Mouse (Mus musculus) midbrain, embryonic 15.5 days (tissue): ENCODE data around the gene Optn. TPM values are rescaled to one million over a fixed set of nuclear protein-coding genes. Genes with fewer than 3 reads are reported as not detected.
"Not testable (repeated sequence)": the region's sequence is repeated elsewhere in the genome, so short reads cannot be mapped to it uniquely, and the experiment has no call there.

Experiments
- ATAC-seq: fragments of 200-750 bp; cut with Nextera tagmentation; replicated peaks from 2 replicates; pipeline ENCODE4 v1.8.0; 2017; ENCODE audit warnings: moderate TSS enrichment
- H3K27ac ChIP-seq: fragments of 300-500 bp; sonication (generic); 2 replicates; pipeline ENCODE4 v1.5.1; 2015; ENCODE audit warnings: mild to moderate bottlenecking, inconsistent platforms
- H3K27me3 ChIP-seq: fragments of 300-500 bp; sonication (generic); replicated peaks from 2 replicates; pipeline ENCODE4 v1.6.1; 2015; ENCODE audit warnings: inconsistent platforms
- H3K36me3 ChIP-seq: fragments of 300-500 bp; sonication (generic); replicated peaks from 2 replicates; pipeline ENCODE4 v1.6.1; 2015; ENCODE audit warnings: inconsistent platforms
- H3K4me1 ChIP-seq: fragments of 300-500 bp; sonication (generic); 2 replicates; pipeline ENCODE4 v1.6.1; 2015; ENCODE audit warnings: inconsistent platforms
- H3K4me2 ChIP-seq: fragments of 300-500 bp; sonication (generic); 2 replicates; pipeline ENCODE4 v1.6.1; 2015; ENCODE audit warnings: inconsistent platforms, mild to moderate bottlenecking, moderate library complexity
- H3K4me3 ChIP-seq: fragments of 300-500 bp; sonication (generic); 2 replicates; pipeline ENCODE4 v1.5.1; 2015; ENCODE audit warnings: mild to moderate bottlenecking, inconsistent platforms
- H3K9ac ChIP-seq: fragments of 300-500 bp; sonication (generic); 2 replicates; pipeline ENCODE4 v1.6.1; 2015; ENCODE audit warnings: mild to moderate bottlenecking, inconsistent platforms
- H3K9me3 ChIP-seq: fragments of 300-500 bp; sonication (generic); 2 replicates; pipeline ENCODE4 v1.6.1; 2016; ENCODE audit warnings: inconsistent platforms
- WGBS: fragments of 180-500 bp; shearing (Covaris S2); methylation state at CpG from one replicate; pipeline ENCODE4 v1.1.7; 2015; ENCODE audit warnings: mixed read lengths; 5-methylcytosine and 5-hydroxymethylcytosine counted together
- polyA plus RNA-seq: library from polyadenylated mRNA; unstranded; fragments of >200 nt; fragmentation: Nextera tagmentation; extraction: Ambion mirVana; gene quantifications from 2 replicates; pipeline ENCODE4 v1.2.1, GENCODE M21; 2015

Gene Optn
- polyA plus RNA-seq, 1 experiment from 2014 or later: 18.9 TPM

GRCm38 (mm10) chr2:5077937-5078336 lies 14.1 kb upstream of the Optn start:
- peaks cover 4% of the 10 kb centered on the region for H3K4me1 ChIP-seq
- H3K27me3 ChIP-seq: 0 out of 2 replicates have a peak, but pooled peaks cover 2% of the 10 kb centered on the region
- no peaks in the 10 kb centered on the region for H3K36me3 ChIP-seq
- no peaks in the 10 kb centered on the region for H3K9me3 ChIP-seq
- H3K4me3 ChIP-seq: no peak overlapping the region
- no peak overlapping the region for H3K27ac ChIP-seq
- no peak overlapping the region for H3K9ac ChIP-seq
- WGBS: 56% methylated on average over 2 of the region's 2 CpGs
- no peak for ATAC-seq
- H3K4me2 ChIP-seq: no peak overlapping the region

GRCm38 (mm10) chr2:5077490-5077889 lies 13.6 kb upstream of the Optn start:
- Histone ChIP-seq H3K4me2 (no peak overlapping the region), H3K4me3 (no peak overlapping the region), H3K4me1 (peaks cover 4% of the 10 kb centered on the region), H3K9me3 (no peaks in the 10 kb centered on the region), H3K9ac (no peak overlapping the region), H3K27me3 (0 out of 2 replicates have a peak, but pooled peaks cover 2% of the 10 kb centered on the region), H3K27ac (no peak overlapping the region), H3K36me3 (no peaks in the 10 kb centered on the region)
- ATAC-seq: no peak
- 93% methylated on average over 2 of the region's 2 CpGs for WGBS

GRCm38 (mm10) chr2:5075856-5076255 lies 12.0 kb upstream of the Optn start:
- Histone ChIP-seq H3K36me3 (no peaks in the 10 kb centered on the region), H3K27me3 (0 out of 2 replicates have a peak, but pooled peaks cover 2% of the 10 kb centered on the region), H3K27ac (no peak overlapping the region), H3K4me1 (peaks cover 4% of the 10 kb centered on the region), H3K9ac (no peak overlapping the region), H3K4me3 (no peak overlapping the region), H3K4me2 (no peak overlapping the region), H3K9me3 (no peaks in the 10 kb centered on the region)
- no peak for ATAC-seq

GRCm38 (mm10) chr2:5075432-5075831 lies 11.6 kb upstream of the Optn start:
- H3K9me3 ChIP-seq: no peaks in the 10 kb centered on the region
- WGBS: 63% methylated on average over 2 of the region's 2 CpGs
- no peak overlapping the region for H3K27ac ChIP-seq
- H3K27me3 ChIP-seq: 0 out of 2 replicates have a peak, but pooled peaks cover 2% of the 10 kb centered on the region
- no peak overlapping the region for H3K4me3 ChIP-seq
- no peak for ATAC-seq
- H3K9ac ChIP-seq: no peak overlapping the region
- H3K36me3 ChIP-seq: no peaks in the 10 kb centered on the region
- no peak overlapping the region for H3K4me2 ChIP-seq
- H3K4me1 ChIP-seq: peaks cover 2% of the 10 kb centered on the region

GRCm38 (mm10) chr2:5073785-5074184 lies 9.9 kb upstream of the Optn start:
- no peak overlapping the region for H3K4me3 ChIP-seq
- no peaks in the 10 kb centered on the region for H3K9me3 ChIP-seq
- no peaks in the 10 kb centered on the region for H3K36me3 ChIP-seq
- WGBS: 95% methylated on average over 3 of the region's 3 CpGs
- no peaks in the 10 kb centered on the region for H3K4me1 ChIP-seq
- no peaks in the 10 kb centered on the region for H3K27me3 ChIP-seq
- H3K27ac ChIP-seq: no peak overlapping the region
- no peak overlapping the region for H3K9ac ChIP-seq
- H3K4me2 ChIP-seq: no peak overlapping the region
- no peak for ATAC-seq

- H3K9ac ChIP-seq: no peak overlapping the region
- no peak overlapping the region for H3K4me3 ChIP-seq
- no peak for ATAC-seq
- no peaks in the 10 kb centered on the region for H3K9me3 ChIP-seq
- peaks cover 9% of the 10 kb centered on the region for H3K4me1 ChIP-seq
- H3K27me3 ChIP-seq: no peaks in the 10 kb centered on the region
- H3K36me3 ChIP-seq: no peaks in the 10 kb centered on the region
- H3K27ac ChIP-seq: no peak overlapping the region
- H3K4me2 ChIP-seq: no peak overlapping the region
- WGBS: 91% methylated on average over 4 of the region's 4 CpGs
These were observed 4.1 kb upstream of the Optn start for GRCm38 (mm10) chr2:5067951-5068350.

- not testable (repeated sequence) for H3K4me3 ChIP-seq, H3K4me2 ChIP-seq, H3K36me3 ChIP-seq, H3K27me3 ChIP-seq, ATAC-seq, H3K27ac ChIP-seq, H3K9me3 ChIP-seq, H3K9ac ChIP-seq
- H3K4me1 ChIP-seq: peaks cover 13% of the 10 kb centered on the region
- WGBS: 92% methylated on average over 2 of the region's 2 CpGs
These were observed 3.4 kb upstream of the Optn start for GRCm38 (mm10) chr2:5067254-5067653.

- Histone ChIP-seq H3K27me3 (no peaks in the 10 kb centered on the region), H3K4me3 (peak overlapping the region; percentile 69), H3K27ac (peak overlapping the region; percentile 30; the same call in 1 of the 2 replicates), H3K9ac (peak overlapping the region; percentile 58), H3K9me3 (no peaks in the 10 kb centered on the region), H3K4me1 (peaks cover 13% of the 10 kb centered on the region), H3K4me2 (peak overlapping the region; percentile 84), H3K36me3 (no peaks in the 10 kb centered on the region)
- ATAC-seq: peak; percentile 83
- WGBS: 26% methylated on average over 4 of the region's 4 CpGs
These were observed 396 bp upstream of the Optn start for GRCm38 (mm10) chr2:5064247-5064646.

- Histone ChIP-seq H3K4me1 (peaks cover 13% of the 10 kb centered on the region), H3K4me2 (peak overlapping the region; percentile 84), H3K9ac (no peak overlapping the region), H3K27ac (no peak overlapping the region), H3K36me3 (no peaks in the 10 kb centered on the region), H3K4me3 (peak overlapping the region; percentile 69), H3K27me3 (no peaks in the 10 kb centered on the region), H3K9me3 (no peaks in the 10 kb centered on the region)
- no peak for ATAC-seq
- 56% methylated on average over 16 of the region's 16 CpGs for whole genome bisulfite sequencing
These were observed 1.2 kb downstream of the Optn start for GRCm38 (mm10) chr2:5062496-5063298.

GRCm38 (mm10) chr2:5061133-5061708 lies 2.6 kb downstream of the Optn start:
- no peaks in the 10 kb centered on the region for H3K36me3 ChIP-seq
- no peak overlapping the region for H3K4me2 ChIP-seq
- H3K9me3 ChIP-seq: no peaks in the 10 kb centered on the region
- H3K4me3 ChIP-seq: no peak overlapping the region
- ATAC-seq: no peak
- H3K27me3 ChIP-seq: no peaks in the 10 kb centered on the region
- WGBS: 76% methylated on average over 8 of the region's 8 CpGs
- H3K27ac ChIP-seq: no peak overlapping the region
- H3K4me1 ChIP-seq: peaks cover 13% of the 10 kb centered on the region
- H3K9ac ChIP-seq: no peak overlapping the region

- H3K9ac ChIP-seq: no peak overlapping the region
- no peak overlapping the region for H3K27ac ChIP-seq
- no peaks in the 10 kb centered on the region for H3K9me3 ChIP-seq
- no peaks in the 10 kb centered on the region for H3K27me3 ChIP-seq
- no peaks in the 10 kb centered on the region for H3K36me3 ChIP-seq
- no peak for ATAC-seq
- no peak overlapping the region for H3K4me3 ChIP-seq
- H3K4me1 ChIP-seq: peaks cover 13% of the 10 kb centered on the region
- WGBS: 67% methylated on average over 4 of the region's 4 CpGs
- H3K4me2 ChIP-seq: no peak overlapping the region
These were observed 3.9 kb downstream of the Optn start for GRCm38 (mm10) chr2:5059997-5060396.

- WGBS: 86% methylated on average over 5 of the region's 5 CpGs
These were observed 5.4 kb downstream of the Optn start for GRCm38 (mm10) chr2:5058436-5058835.

GRCm38 (mm10) chr2:5050562-5050961 lies 13.3 kb downstream of the Optn start:
- ATAC-seq: no peak
- WGBS: 88% methylated on average over 2 of the region's 2 CpGs
- Histone ChIP-seq H3K36me3 (no peaks in the 10 kb centered on the region), H3K27me3 (no peaks in the 10 kb centered on the region), H3K9me3 (no peaks in the 10 kb centered on the region), H3K9ac (no peak overlapping the region), H3K4me1 (peaks cover under 1% of the 10 kb centered on the region; the same call in 1 of the 2 replicates), H3K4me2 (no peak overlapping the region), H3K27ac (no peak overlapping the region), H3K4me3 (no peak overlapping the region)

More at GRCm38 (mm10) chr2:5058436-5058835, 5.4 kb downstream of the Optn start:
- no peak for ATAC-seq
- Histone ChIP-seq H3K4me2 (no peak overlapping the region), H3K4me3 (no peak overlapping the region), H3K4me1 (peaks cover 6% of the 10 kb centered on the region; the same call in 1 of the 2 replicates), H3K27me3 (no peaks in the 10 kb centered on the region), H3K27ac (no peak overlapping the region), H3K9me3 (no peaks in the 10 kb centered on the region), H3K9ac (no peak overlapping the region), H3K36me3 (no peaks in the 10 kb centered on the region)
